9 mouse cellular contexts compared by ENCODE assay signal in genomic region chr4:137891553-137892145, GRCm38 (mm10). TPM values are rescaled to one million over a fixed set of nuclear protein-coding genes. Genes with fewer than 3 reads are reported as not detected.
DNase-seq lines count a peak whose midpoint lies in the region; ATAC-seq lines count a peak whose summit lies in the region.
"Had no signal": no experiment of that assay in that cellular context is flagged by ENCODE, and none has a peak within 500 bp of the region (broad histone marks: within the 10 kb centered on the region; RNA-seq: fewer than 3 reads in every experiment).

No protein-coding gene starts in this region.

- H3K4me3 ChIP-seq in heart, embryonic 12.5 days = no peak overlapping the region
- H3K4me3 ChIP-seq in embryonic facial prominence, embryonic 12.5 days = no peak overlapping the region
- H3K4me3 ChIP-seq in hindbrain, embryonic 12.5 days = no peak overlapping the region
- H3K4me3 ChIP-seq in midbrain, embryonic 13.5 days (replicated peaks) = no peak overlapping the region

- peaks cover 63% of the 10 kb centered on the region for H3K4me1 ChIP-seq in heart, embryonic 12.5 days (replicated peaks)
- peaks cover 45% of the 10 kb centered on the region for H3K4me1 ChIP-seq in embryonic facial prominence, embryonic 12.5 days
- peaks cover 47% of the 10 kb centered on the region for H3K4me1 ChIP-seq in hindbrain, embryonic 12.5 days
- peaks cover 46% of the 10 kb centered on the region for H3K4me1 ChIP-seq in midbrain, embryonic 13.5 days (replicated peaks)

- WGBS in heart, embryonic 12.5 days = 17% methylated on average over 4 of the region's 4 CpGs
- WGBS in embryonic facial prominence, embryonic 12.5 days = 22% methylated on average over 4 of the region's 4 CpGs
- 8% methylated on average over 4 of the region's 4 CpGs for WGBS in hindbrain, embryonic 12.5 days
- WGBS in midbrain, embryonic 13.5 days = 9% methylated on average over 4 of the region's 4 CpGs

- H3K36me3 ChIP-seq in heart, embryonic 12.5 days = no peaks in the 10 kb centered on the region
- H3K36me3 ChIP-seq in embryonic facial prominence, embryonic 12.5 days = no peaks in the 10 kb centered on the region
- no peaks in the 10 kb centered on the region for H3K36me3 ChIP-seq in hindbrain, embryonic 12.5 days
- no peaks in the 10 kb centered on the region for H3K36me3 ChIP-seq in midbrain, embryonic 13.5 days

- H3K9me3 ChIP-seq in heart, embryonic 12.5 days (replicated peaks) = no peaks in the 10 kb centered on the region
- H3K9me3 ChIP-seq in embryonic facial prominence, embryonic 12.5 days = no peaks in the 10 kb centered on the region
- no peaks in the 10 kb centered on the region for H3K9me3 ChIP-seq in hindbrain, embryonic 12.5 days (replicated peaks)
- H3K9me3 ChIP-seq in midbrain, embryonic 13.5 days = no peaks in the 10 kb centered on the region

- H3K4me2 ChIP-seq in heart, embryonic 12.5 days = no peak overlapping the region
- H3K4me2 ChIP-seq in embryonic facial prominence, embryonic 12.5 days (replicated peaks) = no peak overlapping the region
- H3K4me2 ChIP-seq in hindbrain, embryonic 12.5 days (replicated peaks) = no peak overlapping the region; the same call in 1 of the 2 replicates
- H3K4me2 ChIP-seq in midbrain, embryonic 13.5 days (replicated peaks) = peak overlapping the region; percentile 46

- H3K9ac ChIP-seq in heart, embryonic 12.5 days = no peak overlapping the region
- H3K9ac ChIP-seq in embryonic facial prominence, embryonic 12.5 days = no peak overlapping the region
- no peak overlapping the region for H3K9ac ChIP-seq in hindbrain, embryonic 12.5 days
- no peak overlapping the region for H3K9ac ChIP-seq in midbrain, embryonic 13.5 days (replicated peaks)

- DNase-seq in heart, adult 9 months (ENCODE audit: low spot score in 2 of 2) = peak; percentile 47 to 56
- no peak for DNase-seq in kidney, adult 9 months
- no peak for DNase-seq in spleen, adult 12 weeks (ENCODE audit: low spot score)
- DNase-seq in cerebellum, postnatal 36 days = no peak
- DNase-seq: cerebellum, postnatal 25 days had no signal

- no peak overlapping the region for H3K27ac ChIP-seq in heart, embryonic 12.5 days (ENCODE audit: poor library complexity, severe bottlenecking)
- peak overlapping the region; percentile 89 for H3K27ac ChIP-seq in embryonic facial prominence, embryonic 12.5 days
- peak overlapping the region; percentile 80 for H3K27ac ChIP-seq in hindbrain, embryonic 12.5 days
- peak overlapping the region; percentile 86 for H3K27ac ChIP-seq in midbrain, embryonic 13.5 days

- H3K27me3 ChIP-seq in heart, embryonic 12.5 days (replicated peaks) = no peaks in the 10 kb centered on the region
- H3K27me3 ChIP-seq in embryonic facial prominence, embryonic 12.5 days = no peaks in the 10 kb centered on the region
- no peaks in the 10 kb centered on the region for H3K27me3 ChIP-seq in hindbrain, embryonic 12.5 days
- no peaks in the 10 kb centered on the region for H3K27me3 ChIP-seq in midbrain, embryonic 13.5 days

- no peak for ATAC-seq in heart, embryonic 12.5 days (ENCODE audit: insufficient number of reproducible peaks, low FRiP score)
- no peak for ATAC-seq in embryonic facial prominence, embryonic 12.5 days (ENCODE audit: insufficient number of reproducible peaks, insufficient read depth, low FRiP score, low TSS enrichment)
- peak; percentile 53; the same call in 1 of the 2 replicates for ATAC-seq in hindbrain, embryonic 12.5 days (ENCODE audit: low FRiP score)
- ATAC-seq in midbrain, embryonic 13.5 days = peak; percentile 51

RNA-seq across cellular contexts. Expression of gene Ece1, which starts 29.6 kb away (rescaled TPM):
- 122 and 144 TPM in 2 replicates for polyA plus RNA-seq in heart, embryonic 12.5 days (2016; fragmentation: Nextera tagmentation; extraction: Ambion mirVana)
- polyA plus RNA-seq in embryonic facial prominence, embryonic 12.5 days (2016; fragmentation: Nextera tagmentation; extraction: Ambion mirVana) = 32.6 and 36.7 TPM in 2 replicates
- polyA plus RNA-seq in hindbrain, embryonic 12.5 days (2016; fragmentation: Nextera tagmentation; extraction: Ambion mirVana) = 20.1 and 38.1 TPM in 2 replicates
- polyA plus RNA-seq in midbrain, embryonic 13.5 days (2015; fragmentation: Nextera tagmentation; extraction: Ambion mirVana) = 12.7 and 19.4 TPM in 2 replicates

Comparison
In these comparisons a context has a peak if more than half of its experiments do, and no peak if none do; other contexts are left out.
1. DNase-seq: peak in heart, adult 9 months (2 of 2); none in kidney, adult 9 months (single experiment), spleen, adult 12 weeks (single experiment) and cerebellum, postnatal 36 days (0 of 2).
2. ATAC-seq: peak in hindbrain, embryonic 12.5 days (single experiment) and midbrain, embryonic 13.5 days (single experiment); none in heart, embryonic 12.5 days (single experiment) and embryonic facial prominence, embryonic 12.5 days (single experiment).